Mouse (Mus musculus) liver, embryonic 13.5 days (tissue): ENCODE data around the gene Zfp784. TPM values are rescaled to one million over a fixed set of nuclear protein-coding genes. Genes with fewer than 3 reads are reported as not detected.
"Not testable (repeated sequence)": the region's sequence is repeated elsewhere in the genome, so short reads cannot be mapped to it uniquely, and the experiment has no call there.

Source experiments
- ATAC-seq: fragments of 200-750 bp; cut with Nextera tagmentation; 2 replicates; pipeline ENCODE4 v1.8.0; 2017; ENCODE audit warnings: low read depth, mild to moderate bottlenecking, moderate number of reproducible peaks, moderate library complexity
- DNase-seq: peaks from one replicate; pipeline ENCODE4 v3.0.0; 2022
- H3K27ac ChIP-seq: fragments of 300-500 bp; sonication (generic); 2 replicates; pipeline ENCODE4 v1.5.1; 2015; ENCODE audit warnings: moderate library complexity, mild to moderate bottlenecking, inconsistent platforms
- H3K27me3 ChIP-seq: fragments of 300-500 bp; sonication (generic); 2 replicates; pipeline ENCODE4 v1.6.1; 2015; ENCODE audit warnings: mild to moderate bottlenecking, inconsistent platforms
- H3K36me3 ChIP-seq: fragments of 300-500 bp; sonication (generic); 2 replicates; pipeline ENCODE4 v1.6.1; 2015; ENCODE audit warnings: mild to moderate bottlenecking, inconsistent platforms
- H3K4me1 ChIP-seq: fragments of 300-500 bp; sonication (generic); replicated peaks from 2 replicates; pipeline ENCODE4 v1.6.1; 2015; ENCODE audit warnings: inconsistent platforms
- H3K4me2 ChIP-seq: fragments of 300-500 bp; sonication (generic); 2 replicates; pipeline ENCODE4 v1.6.1; 2015; ENCODE audit warnings: inconsistent platforms, mild to moderate bottlenecking, moderate library complexity
- H3K4me3 ChIP-seq: fragments of 300-500 bp; sonication (generic); replicated peaks from 2 replicates; pipeline ENCODE4 v1.5.1; 2015; ENCODE audit warnings: mild to moderate bottlenecking, inconsistent platforms
- H3K9ac ChIP-seq: fragments of 300-500 bp; sonication (generic); 2 replicates; pipeline ENCODE4 v1.6.1; 2015; ENCODE audit warnings: mild to moderate bottlenecking, inconsistent platforms
- H3K9me3 ChIP-seq: fragments of 300-500 bp; sonication (generic); replicated peaks from 2 replicates; pipeline ENCODE4 v1.6.1; 2016; ENCODE audit warnings: inconsistent platforms
- WGBS: fragments of 180-500 bp; shearing (Covaris S2); methylation state at CpG from one replicate; pipeline ENCODE4 v1.1.7; 2015; ENCODE audit not compliant: insufficient replicate concordance; 5-methylcytosine and 5-hydroxymethylcytosine counted together
- polyA plus RNA-seq: library from polyadenylated mRNA; unstranded; fragments of >200 nt; fragmentation: Nextera tagmentation; extraction: Ambion mirVana; gene quantifications from 2 replicates; pipeline ENCODE4 v1.2.1, GENCODE M21; 2015

Zfp784 gene
- polyA plus RNA-seq, 1 experiment from 2014 or later, result 0.93 TPM

DNA sequence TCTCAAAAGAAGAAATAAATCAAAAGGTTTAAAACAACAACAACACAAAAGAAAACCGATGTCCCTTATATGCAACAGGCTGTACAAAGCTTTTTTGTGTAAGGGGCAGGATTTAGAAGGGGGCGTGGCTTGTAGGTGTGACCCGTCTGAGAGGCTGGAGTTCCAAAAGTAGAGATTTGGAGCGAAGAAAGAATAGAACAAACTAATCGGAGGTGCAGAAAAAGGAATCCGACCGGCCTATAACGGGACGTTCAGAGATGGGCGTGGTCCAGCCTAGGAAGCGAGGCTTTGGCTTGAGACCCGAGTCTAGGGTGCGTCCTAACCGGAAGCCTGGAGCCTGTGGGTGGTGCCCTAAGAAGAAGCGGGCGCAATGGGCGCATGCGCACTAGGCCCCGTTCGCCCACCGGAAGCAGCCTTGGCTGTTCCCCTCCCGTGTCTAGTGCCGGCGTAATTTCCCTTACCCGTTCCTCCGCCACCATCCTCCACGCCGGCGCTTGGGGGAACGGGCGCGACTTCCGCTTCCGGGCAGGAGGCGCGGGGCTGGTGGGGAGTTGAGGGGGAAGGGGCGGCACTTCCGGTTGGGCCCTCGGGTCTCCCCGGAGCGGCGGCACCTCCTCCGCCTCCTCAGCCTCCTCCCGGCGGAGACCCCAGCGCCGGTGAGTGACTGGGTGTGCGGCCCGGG, 18.1 kb downstream of the Zfp784 start, which contains the start of the genes Zfp865 and Ccdc106:
TSS of gene Zfp865 (plus strand) at position 377 of the 682 bp plus-strand sequence.
TSS of gene Ccdc106 (plus strand) at position 554 of the 682 bp plus-strand sequence.
- Histone ChIP-seq H3K4me2 (peak within 1 kb of the TSS; percentile 72), H3K9ac (peak within 1 kb of the TSS; percentile 97), H3K36me3 (peaks cover 51% of the 10 kb centered on the region), H3K27ac (peak within 1 kb of the TSS; percentile 96), H3K27me3 (no peaks in the 10 kb centered on the region), H3K4me1 (peaks cover 49% of the 10 kb centered on the region), H3K4me3 (peak within 1 kb of the TSS; percentile 90), H3K9me3 (peaks cover 4% of the 10 kb centered on the region; the same call in 1 of the 2 replicates)
- WGBS, result under 1% methylated on average over 49 of the region's 49 CpGs
- ATAC-seq, result peak; percentile 86
- peak; percentile 98 for DNase-seq

DNA sequence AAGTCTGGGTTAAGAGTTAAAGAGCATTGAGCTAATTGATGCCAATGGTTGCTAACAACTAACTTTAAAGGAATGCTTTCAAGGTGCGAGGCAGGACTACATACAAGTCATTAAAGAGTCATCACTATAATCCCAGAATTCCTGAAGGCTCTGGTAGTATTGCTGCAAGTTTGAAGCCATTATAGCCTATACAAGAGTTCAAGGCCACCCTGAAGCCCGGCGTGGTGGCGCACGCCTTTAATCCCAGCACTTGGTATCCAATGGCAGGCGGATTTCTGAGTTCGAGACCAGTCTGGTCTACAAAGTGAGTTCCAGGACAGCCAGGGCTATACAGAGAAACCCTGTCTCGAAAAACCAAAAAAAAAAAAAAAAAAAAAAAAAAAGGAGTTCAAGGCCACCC, 18.7 kb downstream of the Zfp784 start:
- peak overlapping the region; percentile 96 for H3K27ac ChIP-seq
- H3K4me3 ChIP-seq, result peak overlapping the region; percentile 90
- H3K9me3 ChIP-seq, H3K27me3 ChIP-seq, ATAC-seq, DNase-seq: not testable (repeated sequence)
- H3K9ac ChIP-seq, result peak overlapping the region; percentile 97
- peak overlapping the region; percentile 72 for H3K4me2 ChIP-seq
- H3K4me1 ChIP-seq, result peaks cover 49% of the 10 kb centered on the region
- 25% methylated on average over 8 of the region's 8 CpGs for WGBS
- H3K36me3 ChIP-seq, result peaks cover 46% of the 10 kb centered on the region

DNA sequence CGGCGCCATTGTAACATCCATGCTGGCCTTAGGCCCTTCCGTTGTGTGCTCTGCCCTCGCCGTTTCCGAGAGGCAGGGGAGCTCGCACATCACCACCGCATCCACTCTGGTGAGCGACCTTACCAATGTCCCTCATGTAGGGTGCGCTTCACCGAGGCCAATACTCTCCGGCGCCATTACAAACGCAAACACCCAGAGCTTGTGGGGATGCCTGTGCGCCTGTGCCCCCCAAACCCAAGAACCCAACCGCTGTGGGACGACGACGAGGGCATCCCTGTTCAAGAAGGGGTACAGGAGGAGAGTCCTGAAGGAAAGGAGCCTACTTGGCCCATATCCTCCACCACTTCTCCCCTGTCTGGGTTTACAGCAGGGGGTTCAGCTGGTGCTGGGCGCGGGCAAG, 20.3 kb downstream of the Zfp784 start:
- H3K27ac ChIP-seq, result no peak overlapping the region
- peaks cover 32% of the 10 kb centered on the region for H3K36me3 ChIP-seq
- no peak for ATAC-seq
- no peak for DNase-seq
- no peaks in the 10 kb centered on the region for H3K27me3 ChIP-seq
- H3K4me1 ChIP-seq, result peaks cover 60% of the 10 kb centered on the region
- H3K4me2 ChIP-seq, result no peak overlapping the region
- WGBS, result 92% methylated on average over 21 of the region's 21 CpGs
- H3K4me3 ChIP-seq, result no peak overlapping the region
- peaks cover 4% of the 10 kb centered on the region; the same call in 1 of the 2 replicates for H3K9me3 ChIP-seq
- no peak overlapping the region for H3K9ac ChIP-seq

DNA sequence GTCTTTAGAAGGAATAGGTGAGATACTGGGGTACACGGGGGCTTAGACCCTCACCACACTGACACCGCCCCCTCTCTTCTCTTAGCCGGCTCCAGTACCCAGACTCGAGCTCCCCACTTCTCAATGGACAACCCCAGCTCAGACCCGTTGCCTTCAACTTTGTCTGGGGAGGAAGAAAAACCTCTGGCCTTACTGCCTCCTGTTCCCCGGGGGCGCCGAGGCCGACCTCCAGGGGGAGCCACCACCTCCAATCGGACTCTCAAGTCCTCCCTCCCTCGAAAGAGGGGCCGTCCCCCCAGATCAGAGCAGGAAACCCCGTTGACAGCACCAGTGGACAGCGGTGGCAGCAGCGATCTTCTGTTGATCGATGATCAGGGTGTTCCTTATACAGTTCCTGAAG, 20.9 kb downstream of the Zfp784 start:
- Histone ChIP-seq H3K27ac (no peak overlapping the region), H3K36me3 (peaks cover 32% of the 10 kb centered on the region), H3K4me1 (peaks cover 59% of the 10 kb centered on the region), H3K9ac (no peak overlapping the region), H3K9me3 (peaks cover 4% of the 10 kb centered on the region; the same call in 1 of the 2 replicates), H3K4me3 (no peak overlapping the region), H3K27me3 (no peaks in the 10 kb centered on the region), H3K4me2 (no peak overlapping the region)
- 85% methylated on average over 16 of the region's 16 CpGs for WGBS
- DNase-seq (no peak), ATAC-seq (no peak)

DNA sequence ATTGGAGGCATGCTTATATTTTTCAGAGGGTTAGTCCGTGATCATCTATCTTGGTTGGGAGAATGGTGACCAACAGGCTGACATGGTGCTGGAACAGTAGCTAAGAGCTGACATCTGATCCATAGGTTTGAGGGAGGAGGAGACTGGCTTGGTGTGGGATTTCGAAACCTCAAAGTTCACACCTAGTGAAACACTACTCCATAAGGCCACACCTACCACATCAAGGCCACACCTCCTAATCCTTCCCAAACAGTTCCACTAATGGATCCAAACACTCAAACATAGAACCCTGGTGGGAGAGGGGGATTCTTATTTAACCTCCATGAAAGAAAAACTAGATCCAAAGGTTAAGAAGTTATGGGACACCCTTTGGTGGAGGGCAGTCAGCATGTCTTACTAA, 21.3 kb downstream of the Zfp784 start:
- no peak overlapping the region for H3K4me3 ChIP-seq
- H3K4me1 ChIP-seq, result peaks cover 55% of the 10 kb centered on the region
- no peak overlapping the region for H3K27ac ChIP-seq
- DNase-seq (no peak), ATAC-seq (no peak)
- peaks cover 4% of the 10 kb centered on the region; the same call in 1 of the 2 replicates for H3K9me3 ChIP-seq
- 89% methylated on average over 2 of the region's 2 CpGs for WGBS
- H3K36me3 ChIP-seq, result peaks cover 32% of the 10 kb centered on the region
- H3K9ac ChIP-seq, result no peak overlapping the region
- no peak overlapping the region for H3K4me2 ChIP-seq
- H3K27me3 ChIP-seq, result no peaks in the 10 kb centered on the region

DNA sequence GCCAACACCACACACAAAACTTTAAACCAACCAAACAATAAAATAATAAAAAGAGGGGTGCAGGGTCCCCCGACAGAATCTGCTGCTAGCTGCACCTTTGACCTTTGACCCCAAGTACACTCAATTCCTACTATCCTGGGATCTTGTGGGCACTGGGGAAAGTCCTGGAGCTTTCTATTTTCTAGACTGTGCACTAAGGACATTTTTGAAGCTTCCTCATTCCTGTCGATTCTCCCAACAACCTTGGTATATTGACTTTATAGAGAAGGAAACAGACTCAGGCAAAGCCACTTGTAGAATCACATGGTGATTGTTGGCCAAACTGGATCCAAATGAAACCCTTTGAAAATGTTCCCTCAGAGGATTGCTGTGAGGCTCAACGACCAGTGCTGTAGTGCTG, 22.2 kb downstream of the Zfp784 start:
- Histone ChIP-seq H3K4me3 (peak overlapping the region; percentile 80), H3K36me3 (peaks cover 36% of the 10 kb centered on the region), H3K4me1 (peaks cover 46% of the 10 kb centered on the region), H3K9ac (peak overlapping the region; percentile 85), H3K27me3 (no peaks in the 10 kb centered on the region), H3K4me2 (peak overlapping the region; percentile 88), H3K27ac (peak overlapping the region; percentile 98), H3K9me3 (peaks cover 4% of the 10 kb centered on the region; the same call in 1 of the 2 replicates)
- WGBS, result 43% methylated on average over 3 of the region's 3 CpGs
- ATAC-seq, result no peak
- DNase-seq, result no peak

DNA sequence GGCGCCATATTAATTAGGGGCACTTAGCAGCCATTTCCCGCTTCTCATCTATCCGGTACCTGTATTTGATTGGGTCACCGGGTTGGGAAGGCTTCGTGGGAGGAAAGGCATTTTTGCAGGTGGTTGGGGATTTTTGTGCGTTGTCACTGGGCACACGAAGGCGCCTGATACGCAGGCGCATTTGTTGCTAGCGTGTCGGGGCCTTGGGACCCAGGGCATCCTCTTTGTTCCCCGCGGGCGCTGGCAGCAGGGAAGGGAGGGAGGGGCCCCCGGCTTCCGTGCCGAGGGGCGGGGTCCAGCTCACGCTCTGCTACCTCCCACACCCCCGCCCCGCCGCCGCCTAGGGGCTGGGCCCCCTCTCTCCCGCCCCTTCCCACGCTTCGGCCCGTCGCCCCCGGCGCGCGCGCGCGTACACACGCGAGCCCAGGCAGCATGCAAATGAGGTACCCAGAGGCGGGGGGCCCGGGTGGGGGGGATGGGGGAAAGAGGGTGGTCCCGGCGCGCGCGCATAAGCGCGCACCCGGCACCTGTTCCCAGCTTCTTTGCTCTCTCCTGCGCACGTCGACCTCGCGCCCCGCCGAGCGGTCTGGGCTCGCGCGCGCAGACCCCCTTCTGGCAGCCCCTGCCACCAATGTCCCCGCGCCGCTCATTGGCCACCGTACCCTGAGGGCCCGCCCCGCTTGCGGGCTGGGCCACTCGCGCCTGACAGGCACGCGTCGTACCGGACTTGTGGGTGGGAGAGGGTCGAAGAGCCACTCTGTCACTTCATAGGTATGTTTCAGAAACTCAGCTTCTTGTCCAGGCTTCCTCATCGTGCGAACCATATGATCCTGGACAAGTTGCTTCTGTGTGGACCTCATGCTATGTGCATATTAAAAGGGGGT, 22.9 kb downstream of the Zfp784 start, which contains the start of gene Gm44973:
TSS of gene Gm44973 (plus strand) at position 379 of the 884 bp plus-strand sequence.
- DNase-seq, result peak; percentile 85
- peak; percentile 74 for ATAC-seq
- Histone ChIP-seq H3K36me3 (peaks cover 43% of the 10 kb centered on the region), H3K4me2 (peak within 1 kb of the TSS; percentile 88), H3K9ac (peak within 1 kb of the TSS; percentile 85), H3K4me3 (peak within 1 kb of the TSS; percentile 80), H3K27me3 (no peaks in the 10 kb centered on the region), H3K4me1 (peaks cover 41% of the 10 kb centered on the region), H3K9me3 (peaks cover 4% of the 10 kb centered on the region; the same call in 1 of the 2 replicates), H3K27ac (peak within 1 kb of the TSS; percentile 98)
- WGBS, result under 1% methylated on average over 71 of the region's 76 CpGs

DNA sequence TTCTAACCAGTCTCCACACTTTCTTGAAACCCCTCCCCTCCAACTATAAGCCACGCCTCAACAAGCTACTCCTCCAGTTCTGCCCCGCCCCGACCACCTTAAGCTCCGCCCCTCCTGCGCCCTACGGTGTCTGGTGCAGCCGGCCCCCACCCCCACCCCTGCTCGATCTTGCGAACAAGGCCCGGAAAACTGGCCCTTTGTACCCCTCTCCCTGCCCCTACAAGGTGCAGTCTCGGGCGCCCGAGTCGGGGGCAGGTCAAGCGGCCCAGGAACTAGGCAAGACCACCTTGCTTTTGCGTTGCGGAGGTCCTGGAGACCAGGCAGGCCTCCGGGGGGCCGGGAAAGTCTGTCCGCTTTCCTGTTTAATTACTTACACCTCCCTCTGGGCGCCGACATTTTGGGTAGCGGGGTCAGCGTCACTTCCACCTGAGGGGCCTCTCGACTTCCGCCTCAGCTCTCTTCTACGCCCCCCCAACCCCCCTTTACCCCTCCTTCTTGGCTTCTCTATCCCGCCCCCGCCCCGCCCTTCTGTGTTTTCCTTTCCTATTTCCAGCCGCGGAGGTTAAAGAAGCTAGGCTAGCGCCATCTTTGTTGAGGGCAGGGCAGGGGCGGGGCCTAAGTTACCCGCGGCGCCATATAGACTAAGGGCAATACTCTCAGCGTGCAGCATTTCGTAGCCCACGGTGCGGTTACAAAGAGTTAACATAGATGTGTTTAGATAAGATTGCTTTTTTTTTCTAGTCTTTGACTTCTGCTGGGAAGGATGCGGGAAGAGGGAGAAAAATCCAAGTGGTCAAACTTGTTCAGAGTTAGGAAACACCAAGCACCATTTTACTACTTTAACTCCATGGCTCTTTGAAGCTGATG, 23.8 kb downstream of the Zfp784 start, which contains the start of the genes Zfp524 and Fiz1:
TSS of gene Zfp524 (plus strand) at position 165 of the 867 bp plus-strand sequence.
TSS of gene Fiz1 (minus strand) at position 447 of the 867 bp plus-strand sequence.
- peaks cover 52% of the 10 kb centered on the region for H3K36me3 ChIP-seq
- WGBS, result under 1% methylated on average over 42 of the region's 42 CpGs

DNA sequence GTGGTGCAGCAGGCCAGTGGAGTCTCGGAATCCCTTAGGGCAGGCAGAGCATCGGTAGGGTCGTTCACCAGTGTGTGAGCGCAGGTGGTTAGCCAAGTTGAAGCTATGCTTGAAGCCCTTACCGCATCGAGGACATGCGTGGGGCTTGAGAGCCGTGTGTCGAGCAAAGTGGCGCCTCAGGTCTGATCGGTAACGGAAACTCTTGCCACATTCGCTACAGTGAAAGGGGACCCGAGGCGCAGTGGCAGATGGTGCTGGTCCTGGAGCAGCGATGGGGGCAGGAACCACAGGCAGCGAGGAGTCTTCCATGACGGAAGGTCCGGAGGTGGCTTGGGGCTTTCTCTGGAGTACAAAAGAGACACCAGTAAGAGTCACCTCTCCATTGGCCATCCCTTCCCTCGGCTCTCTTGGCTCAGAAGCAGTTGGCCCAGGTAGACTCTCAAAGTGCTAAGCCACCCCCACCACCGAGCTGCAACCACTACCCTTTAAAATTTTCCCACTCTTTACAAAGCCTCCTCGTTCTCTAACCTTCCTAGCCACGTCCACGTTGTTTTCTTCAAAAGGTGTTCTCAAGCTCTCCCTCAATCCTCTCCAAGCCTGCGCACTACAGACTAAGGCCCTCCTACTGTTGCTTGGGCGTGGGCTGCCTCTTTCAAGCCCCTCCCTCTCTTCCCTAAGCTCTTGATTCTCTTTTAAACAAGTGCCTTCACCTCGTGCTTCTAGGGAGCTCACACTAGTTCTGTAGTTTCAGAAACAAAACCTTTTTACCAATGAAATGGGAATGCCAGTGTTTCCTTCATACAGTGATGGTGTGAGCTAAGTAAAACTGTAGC, 25.3 kb downstream of the Zfp784 start:
- peaks cover 4% of the 10 kb centered on the region; the same call in 1 of the 2 replicates for H3K9me3 ChIP-seq
- peaks cover 29% of the 10 kb centered on the region for H3K4me1 ChIP-seq
- ATAC-seq, result no peak
- peak overlapping the region; percentile 50 for H3K9ac ChIP-seq
- H3K27ac ChIP-seq, result peak overlapping the region; percentile 98; the same call in 1 of the 2 replicates
- H3K36me3 ChIP-seq, result peaks cover 63% of the 10 kb centered on the region
- no peak for DNase-seq
- 81% methylated on average over 27 of the region's 27 CpGs for WGBS
- H3K4me3 ChIP-seq, result peak overlapping the region; percentile 80; the same call in 1 of the 2 replicates
- peak overlapping the region; percentile 88 for H3K4me2 ChIP-seq
- H3K27me3 ChIP-seq, result no peaks in the 10 kb centered on the region

More for the DNA sequence above, 23.8 kb downstream of the Zfp784 start, which contains the start of the genes Zfp524 and Fiz1:
- H3K4me1 ChIP-seq, result peaks cover 39% of the 10 kb centered on the region
- ATAC-seq (peak; percentile 74), DNase-seq (peak; percentile 93)
- H3K4me3 ChIP-seq, result peak within 1 kb of the TSS; percentile 80
- peak within 1 kb of the TSS; percentile 88 for H3K4me2 ChIP-seq
- H3K27me3 ChIP-seq, result no peaks in the 10 kb centered on the region
- peaks cover 4% of the 10 kb centered on the region; the same call in 1 of the 2 replicates for H3K9me3 ChIP-seq
- peak within 1 kb of the TSS; percentile 98 for H3K27ac ChIP-seq
- peak within 1 kb of the TSS; percentile 85 for H3K9ac ChIP-seq
